Mouse (Mus musculus): Measurements from ENCODE around the gene Rere. TPM values are rescaled to one million over a fixed set of nuclear protein-coding genes. Genes with fewer than 3 reads are reported as not detected.
"Not testable (repeated sequence)": the region's sequence is repeated elsewhere in the genome, so short reads cannot be mapped to it uniquely, and the experiment has no call there.

Rere gene
- polyA plus RNA-seq, 2 experiments, result 28.5 to 43.3 TPM

- TF ChIP-seq POLR2A (IDR thresholded peaks at IDR 0.05; ENCODE audit: borderline replicate concordance, extremely low read depth, insufficient read depth, insufficient read length), result no peak
- no peaks in the 10 kb centered on the region for H3K9me3 ChIP-seq (ENCODE audit: control insufficient read depth, low read length)
- H3K27ac ChIP-seq (replicated peaks; ENCODE audit: low read depth, low read length), result no peak overlapping the region
- H3K4me2 ChIP-seq (replicated peaks; ENCODE audit: low read depth, low read length, severe bottlenecking), result no peak overlapping the region
- H3K4me1 ChIP-seq (ENCODE audit: control insufficient read depth, insufficient read depth, low read length), result no peaks in the 10 kb centered on the region
- DNase-seq (ENCODE audit: low spot score) (no peak), ATAC-seq (ENCODE audit: low FRiP score, low read depth) (no peak)
- H3K36me3 ChIP-seq (ENCODE audit: control insufficient read depth, insufficient read depth, low read length), result peaks cover 33% of the 10 kb centered on the region
- 93% methylated on average over 4 of the region's 4 CpGs for WGBS
- no peak overlapping the region for H3K9ac ChIP-seq (ENCODE audit: low read depth, low read length, severe bottlenecking)
- H3K4me3 ChIP-seq (replicated peaks; ENCODE audit: low read length), result no peak overlapping the region
- no peaks in the 10 kb centered on the region for H3K27me3 ChIP-seq (ENCODE audit: control insufficient read depth, insufficient read depth, low read length)
These were observed 192.1 kb downstream of the Rere start for GRCm38 (mm10) chr4:150473437-150474070.

- Histone ChIP-seq H3K27ac (replicated peaks; ENCODE audit: low read depth, low read length) (no peak overlapping the region), H3K4me3 (replicated peaks; ENCODE audit: low read length) (no peak overlapping the region), H3K9me3 (ENCODE audit: control insufficient read depth, low read length) (no peaks in the 10 kb centered on the region), H3K27me3 (ENCODE audit: control insufficient read depth, insufficient read depth, low read length) (no peaks in the 10 kb centered on the region), H3K9ac (ENCODE audit: low read depth, low read length, severe bottlenecking) (no peak overlapping the region), H3K4me2 (replicated peaks; ENCODE audit: low read depth, low read length, severe bottlenecking) (no peak overlapping the region), H3K4me1 (ENCODE audit: control insufficient read depth, insufficient read depth, low read length) (no peaks in the 10 kb centered on the region), H3K36me3 (ENCODE audit: control insufficient read depth, insufficient read depth, low read length) (peaks cover 31% of the 10 kb centered on the region)
- 79% methylated on average over 7 of the region's 7 CpGs for WGBS
- TF ChIP-seq POLR2A (IDR thresholded peaks at IDR 0.05; ENCODE audit: borderline replicate concordance, extremely low read depth, insufficient read depth, insufficient read length), result no peak
- ATAC-seq (ENCODE audit: low FRiP score, low read depth), result no peak
- no peak for DNase-seq (ENCODE audit: low spot score)
These were observed 192.6 kb downstream of the Rere start for GRCm38 (mm10) chr4:150474086-150474485.

GRCm38 (mm10) chr4:150476258-150476657 is 194.8 kb downstream of the Rere start:
- H3K27me3 ChIP-seq (ENCODE audit: control insufficient read depth, insufficient read depth, low read length), result no peaks in the 10 kb centered on the region
- TF ChIP-seq POLR2A (IDR thresholded peaks at IDR 0.05; ENCODE audit: borderline replicate concordance, extremely low read depth, insufficient read depth, insufficient read length), result no peak
- H3K27ac ChIP-seq (replicated peaks; ENCODE audit: low read depth, low read length), result no peak overlapping the region
- no peaks in the 10 kb centered on the region for H3K4me1 ChIP-seq (ENCODE audit: control insufficient read depth, insufficient read depth, low read length)
- no peak overlapping the region for H3K4me2 ChIP-seq (replicated peaks; ENCODE audit: low read depth, low read length, severe bottlenecking)
- H3K9ac ChIP-seq (ENCODE audit: low read depth, low read length, severe bottlenecking), result no peak overlapping the region
- H3K36me3 ChIP-seq (ENCODE audit: control insufficient read depth, insufficient read depth, low read length), result peaks cover 25% of the 10 kb centered on the region
- 75% methylated on average over 5 of the region's 5 CpGs for WGBS
- no peaks in the 10 kb centered on the region for H3K9me3 ChIP-seq (ENCODE audit: control insufficient read depth, low read length)
- DNase-seq (ENCODE audit: low spot score) (no peak), ATAC-seq (ENCODE audit: low FRiP score, low read depth) (no peak)
- H3K4me3 ChIP-seq (replicated peaks; ENCODE audit: low read length), result no peak overlapping the region

GRCm38 (mm10) chr4:150478006-150478405 is 196.6 kb downstream of the Rere start:
- 91% methylated on average over 6 of the region's 6 CpGs for WGBS
- Histone ChIP-seq H3K36me3 (ENCODE audit: control insufficient read depth, insufficient read depth, low read length) (peaks cover 27% of the 10 kb centered on the region), H3K4me2 (replicated peaks; ENCODE audit: low read depth, low read length, severe bottlenecking) (no peak overlapping the region), H3K4me1 (ENCODE audit: control insufficient read depth, insufficient read depth, low read length) (no peaks in the 10 kb centered on the region), H3K27me3 (ENCODE audit: control insufficient read depth, insufficient read depth, low read length) (no peaks in the 10 kb centered on the region), H3K9ac (ENCODE audit: low read depth, low read length, severe bottlenecking) (no peak overlapping the region), H3K9me3 (ENCODE audit: control insufficient read depth, low read length) (no peaks in the 10 kb centered on the region), H3K27ac (replicated peaks; ENCODE audit: low read depth, low read length) (no peak overlapping the region), H3K4me3 (replicated peaks; ENCODE audit: low read length) (no peak overlapping the region)
- ATAC-seq (ENCODE audit: low FRiP score, low read depth) (no peak), DNase-seq (ENCODE audit: low spot score) (no peak)
- TF ChIP-seq POLR2A (IDR thresholded peaks at IDR 0.05; ENCODE audit: borderline replicate concordance, extremely low read depth, insufficient read depth, insufficient read length), result no peak

- H3K4me2 ChIP-seq (replicated peaks; ENCODE audit: low read depth, low read length, severe bottlenecking); H3K27ac ChIP-seq (replicated peaks; ENCODE audit: low read depth, low read length); H3K27me3 ChIP-seq (ENCODE audit: control insufficient read depth, insufficient read depth, low read length); DNase-seq (ENCODE audit: low spot score); ATAC-seq (ENCODE audit: low FRiP score, low read depth); H3K4me3 ChIP-seq (replicated peaks; ENCODE audit: low read length); H3K4me1 ChIP-seq (ENCODE audit: control insufficient read depth, insufficient read depth, low read length); H3K9ac ChIP-seq (ENCODE audit: low read depth, low read length, severe bottlenecking); H3K9me3 ChIP-seq (ENCODE audit: control insufficient read depth, low read length): not testable (repeated sequence)
- 85% methylated on average over 5 of the region's 5 CpGs for WGBS
- H3K36me3 ChIP-seq (ENCODE audit: control insufficient read depth, insufficient read depth, low read length), result peaks cover 20% of the 10 kb centered on the region
These were observed 201.6 kb downstream of the Rere start for GRCm38 (mm10) chr4:150483081-150483480.

- Histone ChIP-seq H3K9ac (ENCODE audit: low read depth, low read length, severe bottlenecking) (no peak overlapping the region), H3K27ac (replicated peaks; ENCODE audit: low read depth, low read length) (no peak overlapping the region), H3K4me2 (replicated peaks; ENCODE audit: low read depth, low read length, severe bottlenecking) (no peak overlapping the region), H3K36me3 (ENCODE audit: control insufficient read depth, insufficient read depth, low read length) (0 out of 2 replicates have a peak, but pooled peaks cover 3% of the 10 kb centered on the region), H3K27me3 (ENCODE audit: control insufficient read depth, insufficient read depth, low read length) (no peaks in the 10 kb centered on the region), H3K4me1 (ENCODE audit: control insufficient read depth, insufficient read depth, low read length) (peaks cover 16% of the 10 kb centered on the region), H3K9me3 (ENCODE audit: control insufficient read depth, low read length) (no peaks in the 10 kb centered on the region), H3K4me3 (replicated peaks; ENCODE audit: low read length) (no peak overlapping the region)
- ATAC-seq (ENCODE audit: low FRiP score, low read depth) (no peak), DNase-seq (ENCODE audit: low spot score) (no peak)
- no peak for TF ChIP-seq POLR2A (IDR thresholded peaks at IDR 0.05; ENCODE audit: borderline replicate concordance, extremely low read depth, insufficient read depth, insufficient read length)
- 38% methylated on average over 2 of the region's 2 CpGs for WGBS
These were observed 204.7 kb downstream of the Rere start for GRCm38 (mm10) chr4:150486097-150486496.
